Mouse (Mus musculus): ENCODE data around the gene Gucy2g. TPM values are rescaled to one million over a fixed set of nuclear protein-coding genes. Genes with fewer than 3 reads are reported as not detected.
"Not testable (repeated sequence)": the region's sequence is repeated elsewhere in the genome, so short reads cannot be mapped to it uniquely, and the experiment has no call there.

The Gucy2g gene
- polyA plus RNA-seq, 1 experiment from 2014 or later = not detected

DNA sequence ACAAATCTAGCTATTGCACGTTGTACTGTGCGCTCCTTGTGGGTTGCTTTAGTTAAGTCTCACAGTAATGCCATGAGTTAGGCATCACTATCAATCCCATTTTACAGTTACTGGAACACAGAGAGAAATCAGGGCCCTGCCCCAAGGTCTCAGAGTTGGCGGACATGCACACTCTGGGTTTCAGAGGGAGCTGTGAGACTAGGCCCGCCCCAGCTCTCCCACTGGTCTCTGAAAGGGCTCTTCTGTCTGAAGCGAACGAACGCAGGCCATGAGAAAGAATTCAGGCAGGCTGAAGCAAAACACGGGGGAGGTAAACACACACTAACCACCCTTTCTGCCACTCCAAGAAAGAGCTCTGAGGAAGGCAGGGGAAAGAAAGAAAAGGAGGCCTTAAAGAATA is 82.4 kb downstream of the Gucy2g start:
- H3K4me2 ChIP-seq (replicated peaks) = no peak overlapping the region
- 57% methylated on average over 8 of the region's 8 CpGs for WGBS
- H3K9ac ChIP-seq = no peak overlapping the region
- ATAC-seq (ENCODE audit: insufficient number of reproducible peaks, insufficient read depth, low FRiP score, low TSS enrichment) = no peak
- no peak overlapping the region for H3K27ac ChIP-seq
- no peaks in the 10 kb centered on the region for H3K27me3 ChIP-seq
- H3K4me3 ChIP-seq = no peak overlapping the region
- H3K36me3 ChIP-seq = no peaks in the 10 kb centered on the region
- no peaks in the 10 kb centered on the region for H3K4me1 ChIP-seq
- no peaks in the 10 kb centered on the region for H3K9me3 ChIP-seq

GRCm38 (mm10) chr19:55157029-55157428 is 84.0 kb downstream of the Gucy2g start:
- H3K36me3 ChIP-seq = no peaks in the 10 kb centered on the region
- H3K27me3 ChIP-seq = no peaks in the 10 kb centered on the region
- H3K4me2 ChIP-seq (replicated peaks) = no peak overlapping the region
- no peak overlapping the region for H3K4me3 ChIP-seq
- H3K9me3 ChIP-seq = no peaks in the 10 kb centered on the region
- H3K9ac ChIP-seq = no peak overlapping the region
- no peak for ATAC-seq (ENCODE audit: insufficient number of reproducible peaks, insufficient read depth, low FRiP score, low TSS enrichment)
- no peak overlapping the region for H3K27ac ChIP-seq
- WGBS = 78% methylated on average over 7 of the region's 7 CpGs
- no peaks in the 10 kb centered on the region for H3K4me1 ChIP-seq

DNA sequence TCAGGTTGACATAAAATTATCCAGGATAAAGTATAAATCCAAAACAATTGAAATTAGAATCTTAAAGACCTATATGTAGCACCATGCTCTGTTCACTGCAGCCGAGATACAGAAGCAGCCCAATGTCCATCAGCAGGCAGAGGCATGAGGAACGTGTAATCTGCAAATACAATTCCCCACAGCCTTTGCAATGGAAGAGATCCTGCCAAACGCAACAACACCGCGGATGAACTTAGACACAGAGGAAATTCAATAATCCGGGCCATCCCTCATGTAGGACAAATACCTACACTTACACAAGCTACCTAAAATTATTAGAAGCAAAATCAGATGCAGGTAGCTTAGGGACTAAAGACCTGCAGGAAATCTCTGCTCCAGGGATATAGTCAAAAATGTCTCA is 88.1 kb downstream of the Gucy2g start:
- Histone ChIP-seq H3K9ac (no peak overlapping the region), H3K4me2 (replicated peaks) (no peak overlapping the region), H3K9me3 (0 out of 2 replicates have a peak, but pooled peaks cover 7% of the 10 kb centered on the region), H3K27me3 (no peaks in the 10 kb centered on the region), H3K4me1 (no peaks in the 10 kb centered on the region), H3K36me3 (no peaks in the 10 kb centered on the region), H3K4me3 (no peak overlapping the region), H3K27ac (no peak overlapping the region)
- 94% methylated on average over 6 of the region's 6 CpGs for WGBS
- no peak for ATAC-seq (ENCODE audit: insufficient number of reproducible peaks, insufficient read depth, low FRiP score, low TSS enrichment)

DNA sequence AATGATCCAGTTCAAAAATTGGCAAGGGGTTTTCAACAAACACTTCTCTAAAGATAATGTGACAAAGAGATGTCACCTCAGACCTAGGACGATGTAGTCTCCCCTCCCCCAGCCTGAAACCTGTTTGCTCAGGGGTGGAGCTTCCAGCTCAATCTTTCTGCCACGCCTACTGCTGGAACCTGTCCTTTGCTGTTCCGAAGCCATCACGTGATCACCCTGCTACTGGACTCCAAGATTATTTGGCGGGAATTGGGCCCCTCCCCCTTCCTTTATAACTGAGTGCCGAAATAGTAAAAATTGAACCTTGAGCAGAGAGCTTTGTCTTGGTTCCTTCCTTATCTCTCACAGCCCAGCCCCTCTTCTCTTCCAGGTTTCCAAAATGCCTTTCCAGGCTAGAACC is 88.8 kb downstream of the Gucy2g start:
- 64% methylated on average over 6 of the region's 6 CpGs for WGBS

DNA sequence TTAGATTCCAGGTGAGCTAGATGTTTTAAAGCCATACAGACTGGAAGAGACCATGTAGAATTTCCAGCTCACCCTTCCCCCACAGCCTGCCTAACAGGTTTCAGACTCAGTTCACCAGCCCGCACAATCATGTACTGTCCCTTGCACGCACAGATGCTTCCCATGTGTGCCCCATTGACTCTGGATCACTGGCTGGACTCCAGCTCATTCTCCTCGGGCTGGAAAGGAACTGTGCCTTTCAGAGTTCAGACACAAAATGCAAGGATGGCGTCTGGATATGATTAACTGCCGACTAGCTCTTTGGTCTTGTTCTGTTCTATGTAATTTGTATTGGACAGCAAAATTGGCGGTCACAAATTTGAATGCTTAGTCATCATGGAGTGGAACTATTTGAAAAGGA is 91.4 kb downstream of the Gucy2g start:
- ATAC-seq (ENCODE audit: insufficient number of reproducible peaks, insufficient read depth, low FRiP score, low TSS enrichment) = peak; percentile 77; the same call in 1 of the 2 replicates
- 39% methylated on average over 6 of the region's 6 CpGs for WGBS

More for the DNA sequence above, 88.8 kb downstream of the Gucy2g start:
- H3K4me1 ChIP-seq; H3K4me3 ChIP-seq; H3K27ac ChIP-seq; ATAC-seq (ENCODE audit: insufficient number of reproducible peaks, insufficient read depth, low FRiP score, low TSS enrichment); H3K4me2 ChIP-seq (replicated peaks); H3K36me3 ChIP-seq; H3K9me3 ChIP-seq; H3K27me3 ChIP-seq; H3K9ac ChIP-seq: not testable (repeated sequence)

DNA sequence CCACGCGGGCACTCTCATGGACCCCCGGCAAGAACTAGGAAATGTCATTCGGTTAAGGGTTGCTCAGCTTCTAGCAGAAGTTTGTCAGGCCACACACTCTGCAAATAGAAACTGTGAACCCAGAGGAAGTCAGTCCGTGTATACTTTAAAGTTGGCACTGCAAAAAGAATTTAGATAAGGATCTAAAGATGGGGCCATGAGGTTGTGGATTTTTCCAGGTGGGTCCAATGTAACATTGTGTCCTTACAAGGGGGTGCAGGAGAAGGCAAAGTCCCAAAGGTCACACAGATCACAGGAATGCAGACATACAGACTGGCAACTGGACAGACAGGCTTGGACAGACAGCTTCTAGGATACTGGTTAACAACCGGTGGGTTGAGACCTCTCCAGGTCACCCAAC is 92.9 kb downstream of the Gucy2g start:
- no peaks in the 10 kb centered on the region for H3K27me3 ChIP-seq
- no peaks in the 10 kb centered on the region for H3K36me3 ChIP-seq
- ATAC-seq (ENCODE audit: insufficient number of reproducible peaks, insufficient read depth, low FRiP score, low TSS enrichment) = no peak
- H3K9me3 ChIP-seq = 0 out of 2 replicates have a peak, but pooled peaks cover 7% of the 10 kb centered on the region
- no peak overlapping the region for H3K27ac ChIP-seq
- peaks cover 16% of the 10 kb centered on the region for H3K4me1 ChIP-seq
- H3K4me2 ChIP-seq (replicated peaks) = no peak overlapping the region
- no peak overlapping the region for H3K9ac ChIP-seq
- WGBS = 75% methylated on average over 6 of the region's 6 CpGs
- no peak overlapping the region for H3K4me3 ChIP-seq

More for the DNA sequence above, 91.4 kb downstream of the Gucy2g start:
- no peak overlapping the region for H3K27ac ChIP-seq
- H3K9ac ChIP-seq = no peak overlapping the region
- no peak overlapping the region for H3K4me3 ChIP-seq
- peaks cover under 1% of the 10 kb centered on the region for H3K4me1 ChIP-seq
- H3K9me3 ChIP-seq = 0 out of 2 replicates have a peak, but pooled peaks cover 7% of the 10 kb centered on the region
- H3K4me2 ChIP-seq (replicated peaks) = no peak overlapping the region
- no peaks in the 10 kb centered on the region for H3K36me3 ChIP-seq
- H3K27me3 ChIP-seq = no peaks in the 10 kb centered on the region

Small RNAs within 50 kb of the gene (microRNA-seq; reads per million reads assigned to microRNA genes)
- not detected for gene Mir6715

Other genes with a start within 250 kb of the Gucy2g start
- gene Gpam, start 114.0 kb downstream of the Gucy2g start, polyA plus RNA-seq (2016; fragmentation: Nextera tagmentation; extraction: Ambion mirVana) = 18.0 and 18.5 TPM in 2 replicates
- 0.15 and 0.27 TPM in 2 replicates for gene Tectb, start 60.5 kb downstream of the Gucy2g start, polyA plus RNA-seq (2016; fragmentation: Nextera tagmentation; extraction: Ambion mirVana)
- 24.2 and 26.3 TPM in 2 replicates for gene Acsl5, start 10.7 kb upstream of the Gucy2g start, polyA plus RNA-seq (2016; fragmentation: Nextera tagmentation; extraction: Ambion mirVana)
- 96.8 and 97.2 TPM in 2 replicates for gene Zdhhc6, start 74.8 kb upstream of the Gucy2g start, polyA plus RNA-seq (2016; fragmentation: Nextera tagmentation; extraction: Ambion mirVana)
- 31.2 and 31.8 TPM in 2 replicates for gene Vti1a, start 75.1 kb upstream of the Gucy2g start, polyA plus RNA-seq (2016; fragmentation: Nextera tagmentation; extraction: Ambion mirVana)